Mouse (Mus musculus) brain, embryonic 14.5 days (tissue): ENCODE measurements around the gene Kalrn.

Source experiments
- CTCF ChIP-seq: fragments of 200-500 bp; IDR thresholded peaks from 2 replicates; pipeline ENCODE4 v1.5.1; 2012; ENCODE audit warnings: inconsistent platforms, mild to moderate bottlenecking, moderate library complexity, borderline replicate concordance; ENCODE audit not compliant: insufficient read depth, insufficient read length; ENCODE audit errors: extremely low read depth
- POLR2A ChIP-seq: fragments of 200-500 bp; IDR thresholded peaks from 2 replicates; pipeline ENCODE4 v1.6.1; 2012; ENCODE audit warnings: mild to moderate bottlenecking, inconsistent platforms, borderline replicate concordance; ENCODE audit not compliant: poor library complexity, insufficient read depth, insufficient read length, severe bottlenecking; ENCODE audit errors: extremely low read depth

GRCm38 (mm10) chr16:34493914-34494313, 79.4 kb downstream of the Kalrn start:
- no peak for TF ChIP-seq CTCF
- TF ChIP-seq POLR2A, result no peak
